Mouse (Mus musculus) hindbrain, embryonic 15.5 days (tissue): ENCODE data around the gene Mcm2. TPM values are rescaled to one million over a fixed set of nuclear protein-coding genes. Genes with fewer than 3 reads are reported as not detected.

Experiments
- ATAC-seq: fragments of 200-750 bp; cut with Nextera tagmentation; 2 replicates; pipeline ENCODE4 v1.8.0; 2017; ENCODE audit warnings: low read depth, moderate number of reproducible peaks, moderate TSS enrichment; ENCODE audit not compliant: low FRiP score
- H3K27ac ChIP-seq: fragments of 300-500 bp; sonication (generic); replicated peaks from 2 replicates; pipeline ENCODE4 v1.5.1; 2015; ENCODE audit warnings: mild to moderate bottlenecking, inconsistent platforms
- H3K27me3 ChIP-seq: fragments of 300-500 bp; sonication (generic); 2 replicates; pipeline ENCODE4 v1.6.1; 2015; ENCODE audit warnings: control low read depth, inconsistent platforms
- H3K36me3 ChIP-seq: fragments of 300-500 bp; sonication (generic); 2 replicates; pipeline ENCODE4 v1.6.1; 2015; ENCODE audit warnings: control low read depth, inconsistent platforms
- H3K4me1 ChIP-seq: fragments of 300-500 bp; sonication (generic); replicated peaks from 2 replicates; pipeline ENCODE4 v1.6.1; 2015; ENCODE audit warnings: control low read depth, inconsistent platforms
- H3K4me2 ChIP-seq: fragments of 300-500 bp; sonication (generic); 2 replicates; pipeline ENCODE4 v1.6.1; 2015; ENCODE audit warnings: moderate library complexity, mild to moderate bottlenecking, inconsistent platforms
- H3K4me3 ChIP-seq: fragments of 300-500 bp; sonication (generic); 2 replicates; pipeline ENCODE4 v1.5.1; 2015; ENCODE audit warnings: mild to moderate bottlenecking, inconsistent platforms
- H3K9ac ChIP-seq: fragments of 300-500 bp; sonication (generic); 2 replicates; pipeline ENCODE4 v1.6.1; 2015; ENCODE audit warnings: inconsistent platforms
- H3K9me3 ChIP-seq: fragments of 300-500 bp; sonication (generic); 2 replicates; pipeline ENCODE4 v1.6.1; 2016; ENCODE audit warnings: control low read depth, inconsistent platforms
- WGBS: fragments of 180-500 bp; shearing (Covaris S2); methylation state at CpG from one replicate; pipeline ENCODE4 v1.1.7; 2015; 5-methylcytosine and 5-hydroxymethylcytosine counted together
- polyA plus RNA-seq: library from polyadenylated mRNA; unstranded; fragments of >200 nt; fragmentation: Nextera tagmentation; extraction: Ambion mirVana; gene quantifications from 2 replicates; pipeline ENCODE4 v1.2.1, GENCODE M21; 2015

Mcm2 gene
- polyA plus RNA-seq, 1 experiment from 2014 or later, result 34.0 TPM

- peak; percentile 95 for ATAC-seq
- peaks cover 20% of the 10 kb centered on the region for H3K36me3 ChIP-seq
- peak within 1 kb of the TSS; percentile 86 for H3K27ac ChIP-seq
- H3K4me2 ChIP-seq, result peak within 1 kb of the TSS; percentile 87
- peak within 1 kb of the TSS; percentile 84 for H3K4me3 ChIP-seq
- under 1% methylated on average over 69 of the region's 72 CpGs for WGBS
- peaks cover 27% of the 10 kb centered on the region for H3K4me1 ChIP-seq
- peak within 1 kb of the TSS; percentile 75 for H3K9ac ChIP-seq
- H3K27me3 ChIP-seq, result no peaks in the 10 kb centered on the region
- H3K9me3 ChIP-seq, result no peaks in the 10 kb centered on the region
Observed at GRCm38 (mm10) chr6:88841781-88842689, 56.5 kb downstream of the Mcm2 start, which contains the start of gene Abtb1. TSS of gene Abtb1 (minus strand) at chr6:88841984.

- H3K4me3 ChIP-seq, result peak overlapping the region; percentile 84
- ATAC-seq, result peak; percentile 42
- H3K4me2 ChIP-seq, result peak overlapping the region; percentile 87
- H3K27me3 ChIP-seq, result no peaks in the 10 kb centered on the region
- under 1% methylated on average over 22 of the region's 22 CpGs for WGBS
- H3K36me3 ChIP-seq, result peaks cover 24% of the 10 kb centered on the region
- H3K27ac ChIP-seq, result peak overlapping the region; percentile 86
- peak overlapping the region; percentile 75 for H3K9ac ChIP-seq
- peaks cover 27% of the 10 kb centered on the region for H3K4me1 ChIP-seq
- no peaks in the 10 kb centered on the region for H3K9me3 ChIP-seq
Observed at GRCm38 (mm10) chr6:88841514-88841780, 57.1 kb downstream of the Mcm2 start.

GRCm38 (mm10) chr6:88840791-88841513 lies 57.6 kb downstream of the Mcm2 start:
- H3K9me3 ChIP-seq, result no peaks in the 10 kb centered on the region
- peaks cover 27% of the 10 kb centered on the region for H3K4me1 ChIP-seq
- H3K27ac ChIP-seq, result peak overlapping the region; percentile 86
- no peak for ATAC-seq
- no peaks in the 10 kb centered on the region for H3K27me3 ChIP-seq
- H3K4me3 ChIP-seq, result peak overlapping the region; percentile 84
- H3K36me3 ChIP-seq, result peaks cover 25% of the 10 kb centered on the region
- WGBS, result 53% methylated on average over 9 of the region's 9 CpGs
- H3K9ac ChIP-seq, result peak overlapping the region; percentile 75
- peak overlapping the region; percentile 87 for H3K4me2 ChIP-seq

GRCm38 (mm10) chr6:88840211-88840610 lies 58.4 kb downstream of the Mcm2 start:
- H3K36me3 ChIP-seq, result peaks cover 24% of the 10 kb centered on the region; the same call in 1 of the 2 replicates
- no peak overlapping the region for H3K27ac ChIP-seq
- ATAC-seq, result no peak
- H3K9ac ChIP-seq, result no peak overlapping the region
- peak overlapping the region; percentile 87 for H3K4me2 ChIP-seq
- WGBS, result 76% methylated on average over 3 of the region's 3 CpGs
- no peak overlapping the region for H3K4me3 ChIP-seq
- no peaks in the 10 kb centered on the region for H3K27me3 ChIP-seq
- H3K4me1 ChIP-seq, result peaks cover 27% of the 10 kb centered on the region
- no peaks in the 10 kb centered on the region for H3K9me3 ChIP-seq

GRCm38 (mm10) chr6:88839135-88839970 lies 59.2 kb downstream of the Mcm2 start:
- Histone ChIP-seq H3K27me3 (no peaks in the 10 kb centered on the region), H3K36me3 (peaks cover 21% of the 10 kb centered on the region; the same call in 1 of the 2 replicates), H3K4me2 (no peak overlapping the region), H3K9me3 (no peaks in the 10 kb centered on the region), H3K4me3 (no peak overlapping the region), H3K9ac (no peak overlapping the region), H3K27ac (no peak overlapping the region), H3K4me1 (peaks cover 27% of the 10 kb centered on the region)
- ATAC-seq, result no peak
- 82% methylated on average over 26 of the region's 26 CpGs for WGBS

GRCm38 (mm10) chr6:88838613-88839012 lies 60.0 kb downstream of the Mcm2 start:
- H3K27me3 ChIP-seq, result no peaks in the 10 kb centered on the region
- no peak overlapping the region for H3K4me2 ChIP-seq
- H3K27ac ChIP-seq, result no peak overlapping the region
- H3K9me3 ChIP-seq, result no peaks in the 10 kb centered on the region
- H3K9ac ChIP-seq, result no peak overlapping the region
- 94% methylated on average over 10 of the region's 10 CpGs for WGBS
- H3K4me1 ChIP-seq, result peaks cover 27% of the 10 kb centered on the region
- ATAC-seq, result no peak
- no peak overlapping the region for H3K4me3 ChIP-seq
- H3K36me3 ChIP-seq, result peaks cover 21% of the 10 kb centered on the region; the same call in 1 of the 2 replicates

- no peak overlapping the region for H3K9ac ChIP-seq
- H3K27me3 ChIP-seq, result no peaks in the 10 kb centered on the region
- H3K4me1 ChIP-seq, result peaks cover 26% of the 10 kb centered on the region
- no peak overlapping the region for H3K4me2 ChIP-seq
- H3K36me3 ChIP-seq, result peaks cover 21% of the 10 kb centered on the region; the same call in 1 of the 2 replicates
- H3K9me3 ChIP-seq, result no peaks in the 10 kb centered on the region
- H3K27ac ChIP-seq, result no peak overlapping the region
- no peak overlapping the region for H3K4me3 ChIP-seq
- 88% methylated on average over 12 of the region's 12 CpGs for WGBS
- ATAC-seq, result no peak
Observed at GRCm38 (mm10) chr6:88837999-88838398, 60.6 kb downstream of the Mcm2 start.

GRCm38 (mm10) chr6:88836178-88836819 lies 62.3 kb downstream of the Mcm2 start:
- WGBS, result 85% methylated on average over 28 of the region's 28 CpGs
- no peak overlapping the region for H3K9ac ChIP-seq
- H3K4me3 ChIP-seq, result no peak overlapping the region
- no peaks in the 10 kb centered on the region for H3K9me3 ChIP-seq
- no peak for ATAC-seq
- H3K4me1 ChIP-seq, result peaks cover 20% of the 10 kb centered on the region
- no peak overlapping the region for H3K27ac ChIP-seq
- no peaks in the 10 kb centered on the region for H3K27me3 ChIP-seq
- peaks cover 21% of the 10 kb centered on the region; the same call in 1 of the 2 replicates for H3K36me3 ChIP-seq
- H3K4me2 ChIP-seq, result no peak overlapping the region

- peaks cover 10% of the 10 kb centered on the region for H3K4me1 ChIP-seq
- no peak for ATAC-seq
- no peak overlapping the region for H3K4me2 ChIP-seq
- no peak overlapping the region for H3K27ac ChIP-seq
- peaks cover 21% of the 10 kb centered on the region; the same call in 1 of the 2 replicates for H3K36me3 ChIP-seq
- H3K9me3 ChIP-seq, result no peaks in the 10 kb centered on the region
- H3K9ac ChIP-seq, result no peak overlapping the region
- H3K27me3 ChIP-seq, result no peaks in the 10 kb centered on the region
- no peak overlapping the region for H3K4me3 ChIP-seq
- 85% methylated on average over 5 of the region's 5 CpGs for WGBS
Observed at GRCm38 (mm10) chr6:88835047-88835446, 63.5 kb downstream of the Mcm2 start.
